Mouse (Mus musculus) fat pad, adult 2 months (tissue): Measurements from ENCODE around the gene Uqcrq.

ENCODE experiments used
- DNase-seq: peaks from one replicate; pipeline ENCODE4 v3.0.0-alpha.2; 2011; ENCODE audit warnings: low read depth, low spot score; ENCODE audit errors: extremely low read depth

The Uqcrq gene

DNA sequence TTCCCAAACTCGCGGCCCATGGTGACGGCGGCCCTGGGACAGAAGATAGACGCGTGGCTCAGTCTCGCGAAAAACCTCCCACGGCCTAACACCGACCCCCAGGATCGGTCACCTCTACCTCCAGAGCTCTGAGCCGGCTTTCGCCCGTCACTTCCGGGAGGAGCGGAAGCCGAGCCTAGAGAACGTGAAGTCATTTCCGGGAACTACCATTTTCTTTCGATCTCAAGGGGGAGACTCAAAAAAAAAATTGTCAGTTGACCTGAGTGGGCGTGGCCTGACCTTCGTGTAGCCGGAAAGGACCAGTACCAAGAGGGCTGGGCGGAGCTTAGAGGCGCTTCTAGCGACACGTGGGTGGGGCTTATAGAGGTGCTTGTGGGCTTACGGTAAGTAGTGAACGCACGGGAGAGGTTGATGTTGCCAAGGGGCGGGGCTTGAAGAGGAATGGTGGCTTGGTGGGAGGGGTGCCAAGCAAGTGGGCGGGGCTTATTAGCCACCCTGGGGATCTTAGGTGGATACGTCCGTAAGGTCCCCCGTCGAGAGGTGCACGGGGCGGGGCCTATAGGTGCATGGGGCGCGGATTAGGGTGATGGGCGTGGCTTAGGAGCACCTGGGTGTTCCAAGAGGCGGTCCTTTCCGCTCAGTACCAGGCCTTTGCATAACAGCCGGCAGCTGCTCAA is at the start of gene Uqcrq, which contains the start of gene Gdf9:
Gene Uqcrq (minus strand): TSS at position 162 of the 677 bp plus-strand sequence.
Gene Gdf9 (plus strand): TSS at position 354 of the 677 bp plus-strand sequence.
- peak; percentile 100 for DNase-seq

- no peak for DNase-seq
Observed at GRCm38 (mm10) chr11:53479783-53480301, 49.2 kb upstream of the Uqcrq start, which contains the start of the genes Gm9945 and Sowaha. Gene Gm9945 (plus strand): TSS chr11:53480166. Gene Sowaha (minus strand): TSS chr11:53480274.

DNA sequence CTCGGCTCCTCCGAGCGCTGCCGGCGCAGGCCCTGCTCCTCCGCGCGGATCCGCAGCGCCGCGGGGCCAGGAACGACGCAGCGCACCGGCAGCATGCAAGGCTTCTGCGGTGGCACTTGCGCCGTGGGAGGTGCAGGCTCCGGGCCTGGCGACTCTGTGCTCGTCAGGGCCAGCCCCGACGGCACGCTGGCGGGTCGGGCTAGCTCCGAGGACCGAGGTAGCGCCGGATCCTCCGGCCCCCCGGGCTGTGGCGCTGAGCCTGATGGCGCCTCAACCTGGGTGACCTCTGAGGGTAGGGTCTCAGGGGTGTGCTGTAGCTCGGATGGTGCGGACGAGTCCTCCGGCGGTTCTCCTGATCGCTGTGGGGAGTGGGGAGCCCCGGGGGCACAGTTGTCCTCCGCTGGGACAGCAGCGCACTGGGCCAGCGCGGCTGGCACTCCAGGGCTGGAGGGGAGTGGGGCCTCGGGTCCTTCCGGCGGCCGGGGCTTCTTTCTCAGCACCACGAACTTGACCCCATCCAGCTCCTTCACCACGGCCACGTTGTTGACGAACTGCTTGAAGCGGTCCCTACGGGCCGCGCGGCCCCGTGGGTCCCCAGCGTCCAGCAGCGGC is 48.6 kb upstream of the Uqcrq start:
- no peak for DNase-seq

- DNase-seq: no peak
Observed at GRCm38 (mm10) chr11:53478383-53479170, 47.9 kb upstream of the Uqcrq start.

- DNase-seq: no peak
Observed at GRCm38 (mm10) chr11:53477833-53478232, 47.2 kb upstream of the Uqcrq start.

GRCm38 (mm10) chr11:53475620-53476019 is 45.0 kb upstream of the Uqcrq start:
- no peak for DNase-seq

DNA sequence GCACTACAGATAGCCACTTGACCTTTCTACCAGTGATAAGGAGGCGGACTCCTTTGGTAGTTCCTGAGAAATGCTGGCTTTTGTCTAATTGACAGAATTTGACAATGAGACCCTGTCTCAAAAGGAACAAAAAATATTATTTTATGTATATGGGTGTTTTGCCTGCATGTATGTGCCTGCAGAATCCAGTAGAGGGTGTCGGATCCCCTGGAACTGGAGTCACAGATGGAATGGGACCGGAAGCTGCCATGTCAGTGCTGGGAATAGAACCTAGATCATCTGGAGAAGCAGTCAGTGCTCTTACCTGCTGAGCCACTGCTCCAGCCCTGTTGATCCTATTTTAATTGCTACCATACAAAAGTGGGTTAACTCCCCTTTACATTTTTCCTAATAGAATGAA is 42.1 kb upstream of the Uqcrq start:
- DNase-seq: no peak

DNA sequence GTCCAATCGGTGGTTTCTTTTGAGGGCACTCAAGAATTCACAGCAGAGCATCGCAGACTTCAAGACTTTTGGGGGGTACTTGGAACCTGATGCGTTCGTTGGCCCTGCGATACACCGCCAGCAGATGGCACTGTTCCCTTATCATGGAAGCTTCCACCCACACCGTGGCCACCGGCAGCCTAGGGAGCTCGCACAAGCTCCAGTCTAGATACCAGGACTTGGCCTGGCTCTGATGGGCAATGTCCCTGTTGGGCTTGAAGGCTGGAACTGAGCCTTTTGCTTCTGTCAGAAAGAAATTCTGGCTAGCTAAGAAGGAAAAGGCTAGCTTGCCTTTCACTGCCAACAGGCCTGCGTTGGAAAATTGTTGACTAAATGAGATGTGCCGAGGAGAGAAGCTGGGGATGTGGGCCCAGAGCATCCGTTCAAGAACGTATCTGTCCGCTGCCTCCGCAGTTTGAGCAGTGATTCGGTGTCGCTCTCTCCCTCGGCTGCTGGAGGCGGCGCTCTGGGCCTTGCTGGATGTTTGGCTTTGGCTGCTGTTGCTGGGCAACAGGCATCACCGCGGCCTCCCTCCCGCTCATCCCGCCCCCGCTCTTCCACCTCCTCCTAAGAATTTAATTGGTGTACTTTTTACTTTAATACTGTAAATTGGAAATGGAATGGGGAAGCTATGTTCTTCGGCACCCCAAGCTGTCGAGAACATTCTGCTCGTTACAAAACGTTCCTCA is 39.5 kb upstream of the Uqcrq start, which contains the start of gene Gm9837:
Gene Gm9837 (minus strand): TSS at position 512 of the 728 bp plus-strand sequence.
- no peak for DNase-seq

GRCm38 (mm10) chr11:53469294-53469967 is 38.8 kb upstream of the Uqcrq start:
- no peak for DNase-seq

DNA sequence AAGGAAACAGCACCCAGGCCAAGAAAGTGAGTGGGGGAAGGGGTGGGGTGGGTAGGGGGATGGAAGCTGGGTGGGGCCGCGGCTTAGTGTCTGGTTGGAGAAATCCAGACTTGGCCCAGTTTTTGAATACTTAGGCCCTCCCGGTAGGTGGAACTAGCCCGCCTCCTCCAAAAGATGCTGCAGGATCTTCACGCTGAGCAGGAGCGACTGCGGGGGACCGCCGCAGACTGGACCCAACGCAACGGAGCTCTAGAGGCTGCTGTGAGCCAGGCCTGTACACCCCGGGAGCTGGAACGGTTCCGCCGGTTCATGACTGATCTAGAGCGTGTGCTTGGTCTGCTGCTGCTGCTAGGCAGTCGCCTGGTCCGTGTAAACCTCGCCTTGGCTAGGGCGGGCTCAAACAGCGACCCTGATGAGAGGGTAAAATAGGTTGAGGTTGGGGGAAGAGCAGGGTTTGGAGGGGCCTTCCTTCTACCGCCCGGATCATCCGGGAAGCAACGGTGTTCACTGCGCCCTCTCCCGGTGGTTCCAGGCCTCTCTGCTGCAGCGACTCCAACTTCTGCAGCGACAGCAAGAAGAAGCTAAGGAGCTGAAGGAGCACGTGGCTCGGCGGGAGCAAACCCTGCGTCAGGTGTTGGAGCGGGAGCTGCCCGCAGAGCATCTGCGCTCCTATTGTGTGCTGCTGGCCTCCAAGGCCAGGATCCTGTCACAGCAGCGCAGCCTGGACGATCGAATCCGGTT is 35.8 kb upstream of the Uqcrq start:
- no peak for DNase-seq

DNA sequence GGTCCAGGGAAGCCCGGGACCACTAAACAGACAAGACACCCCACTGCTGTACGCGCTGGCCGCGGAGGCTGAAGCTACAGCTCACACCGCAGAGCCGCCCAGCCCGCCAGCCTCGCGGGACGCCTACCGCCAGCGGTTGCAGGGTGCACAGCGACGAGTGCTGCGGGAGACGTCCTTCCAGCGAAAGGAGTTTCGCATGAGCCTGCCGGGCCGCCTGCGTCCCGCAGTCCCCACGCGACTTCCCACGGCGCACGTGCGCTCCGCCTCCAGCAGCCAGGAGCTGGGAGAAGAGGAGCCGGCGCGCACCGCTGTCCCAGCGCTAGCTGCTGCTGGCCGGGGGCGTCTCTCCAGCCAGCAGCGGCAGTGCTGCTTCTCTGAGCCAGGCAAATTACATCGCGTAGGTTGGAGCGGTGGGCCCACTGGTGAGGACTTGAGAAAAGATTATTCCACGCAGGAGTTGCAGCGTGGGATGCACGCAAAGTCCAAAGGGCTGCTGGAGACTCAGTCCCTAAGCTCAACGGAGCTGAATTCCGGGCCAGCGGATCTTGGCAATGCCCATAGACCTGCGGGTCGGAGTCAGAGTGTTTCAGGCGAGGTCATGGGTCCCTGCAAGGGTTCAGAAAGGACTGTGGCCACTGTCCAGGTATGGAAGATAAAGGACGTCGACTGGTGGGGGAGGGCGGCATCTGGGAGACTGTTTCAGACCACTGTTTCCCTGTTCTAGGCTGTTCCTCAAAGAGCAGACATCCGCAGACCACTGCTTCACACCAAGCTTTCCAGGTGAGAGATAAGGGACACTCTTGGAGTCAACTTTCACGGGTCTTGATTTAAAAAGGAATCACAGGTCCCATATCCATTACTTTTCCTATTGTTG is 33.2 kb upstream of the Uqcrq start:
- DNase-seq: no peak

DNA sequence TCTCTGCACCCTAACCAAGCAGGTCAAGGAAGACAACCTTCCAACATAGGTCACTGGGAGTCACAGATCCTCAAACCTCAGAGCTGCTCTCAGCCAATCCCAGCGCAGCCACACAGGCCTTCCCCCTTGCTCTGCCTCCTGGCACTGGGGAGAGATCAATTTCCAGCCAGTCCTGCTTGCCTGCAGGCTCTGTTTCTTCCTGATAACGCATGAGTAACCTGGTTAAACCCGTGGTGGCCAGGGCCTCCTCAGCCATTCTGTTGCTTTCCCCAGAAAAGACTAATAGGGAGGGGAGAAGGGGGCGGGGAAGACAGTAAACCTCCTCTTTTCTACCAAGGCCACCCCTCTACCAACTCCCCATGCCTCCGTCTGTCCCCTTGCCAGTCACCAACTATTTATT is 31.1 kb upstream of the Uqcrq start:
- no peak for DNase-seq

- no peak for DNase-seq
Observed at GRCm38 (mm10) chr11:53460192-53460591, 29.6 kb upstream of the Uqcrq start.

DNA sequence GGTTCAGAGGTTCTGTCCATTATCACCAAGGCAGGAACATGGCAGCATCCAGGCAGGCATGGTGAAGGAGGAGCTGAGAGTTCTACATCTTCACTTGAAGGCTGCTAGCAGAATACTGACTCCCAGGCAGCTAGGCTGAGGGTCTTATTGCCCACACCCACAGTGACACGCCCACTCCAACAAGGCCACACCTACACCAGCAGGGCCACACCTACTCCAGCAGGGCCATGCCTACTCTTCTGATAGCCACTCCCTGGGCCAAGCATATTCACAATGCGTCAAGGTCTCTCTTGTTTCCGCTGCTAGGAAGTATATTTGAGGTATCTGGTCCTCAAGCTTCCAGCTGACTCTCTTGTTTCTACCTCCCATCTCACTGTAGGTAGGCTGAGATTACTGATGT is 28.4 kb upstream of the Uqcrq start:
- no peak for DNase-seq

DNA sequence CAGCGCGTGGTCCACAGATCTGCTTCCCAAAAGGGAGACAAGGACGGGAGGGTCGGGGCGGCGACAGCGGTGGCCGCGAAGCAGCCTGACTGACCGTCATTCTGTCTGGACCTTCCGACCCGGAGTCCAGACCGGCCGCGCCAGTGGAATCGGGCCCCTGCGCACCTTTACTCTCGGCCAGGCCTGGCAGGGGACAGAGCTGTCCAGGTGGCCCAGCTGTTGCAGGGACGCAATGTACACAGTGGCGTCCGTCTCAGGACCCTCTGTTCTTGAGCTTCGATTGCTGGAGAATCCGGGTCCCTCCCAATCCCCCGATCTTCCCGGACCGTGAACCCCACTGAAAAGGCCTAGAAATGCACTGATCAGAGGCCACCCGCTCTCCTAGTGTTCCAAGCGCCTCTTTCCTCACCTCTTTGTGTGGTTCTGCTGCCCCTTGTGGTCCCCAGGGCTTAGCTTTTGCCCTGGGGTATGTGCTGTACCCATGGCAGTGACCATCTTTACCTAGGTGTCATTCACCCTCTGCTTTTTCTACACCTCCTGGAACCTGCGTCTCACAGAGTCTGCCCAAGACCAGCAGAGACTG is 26.8 kb upstream of the Uqcrq start:
- DNase-seq: no peak

DNA sequence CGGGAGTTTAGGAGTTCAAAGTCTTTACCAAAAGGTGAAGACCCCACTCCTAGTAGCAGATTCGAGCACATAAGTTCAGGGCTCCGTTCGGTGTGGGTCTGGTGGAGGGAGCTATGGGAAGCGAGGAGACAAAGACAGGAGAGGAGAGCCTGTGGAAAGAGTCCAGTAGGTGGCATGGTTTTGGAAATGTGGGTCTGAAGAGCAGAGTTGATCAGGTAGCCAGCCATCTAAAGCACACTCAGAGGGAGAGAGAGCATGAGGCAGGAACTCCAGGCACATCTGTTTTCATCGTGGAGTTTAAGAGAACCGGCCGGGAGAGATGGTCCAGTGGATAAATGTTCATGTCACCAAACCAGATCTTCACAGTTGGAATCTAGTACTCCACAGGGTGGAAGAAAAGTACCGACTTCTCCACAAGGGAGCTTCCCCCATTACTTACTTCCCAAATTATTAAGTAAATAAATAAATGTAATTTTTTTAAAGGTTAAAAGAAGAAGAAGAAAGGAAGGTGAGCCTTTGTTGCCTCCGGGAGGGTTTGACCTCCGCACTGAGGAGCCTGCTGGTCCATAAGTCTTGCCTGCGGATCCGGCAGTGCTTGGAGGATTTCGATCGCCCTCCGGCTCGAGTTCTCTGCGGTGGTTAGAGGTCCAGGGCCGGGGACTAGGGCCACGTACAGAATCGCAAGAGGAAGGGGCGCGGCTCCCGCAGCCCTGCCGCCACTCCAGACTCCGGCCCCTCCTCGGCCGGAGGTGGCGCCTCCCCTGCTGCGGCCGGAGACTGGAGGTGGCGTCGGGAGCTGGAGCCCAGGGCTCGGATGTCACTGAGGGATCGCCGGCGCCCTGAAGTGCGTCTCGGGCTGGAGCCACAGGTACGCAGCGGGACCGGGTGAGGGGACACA is 26.1 kb upstream of the Uqcrq start, which contains the start of the genes Gm10447 and Shroom1:
Gene Gm10447 (minus strand): TSS at position 637 of the 898 bp plus-strand sequence.
Gene Shroom1 (plus strand): TSS at position 732 of the 898 bp plus-strand sequence.
- DNase-seq: no peak

DNA sequence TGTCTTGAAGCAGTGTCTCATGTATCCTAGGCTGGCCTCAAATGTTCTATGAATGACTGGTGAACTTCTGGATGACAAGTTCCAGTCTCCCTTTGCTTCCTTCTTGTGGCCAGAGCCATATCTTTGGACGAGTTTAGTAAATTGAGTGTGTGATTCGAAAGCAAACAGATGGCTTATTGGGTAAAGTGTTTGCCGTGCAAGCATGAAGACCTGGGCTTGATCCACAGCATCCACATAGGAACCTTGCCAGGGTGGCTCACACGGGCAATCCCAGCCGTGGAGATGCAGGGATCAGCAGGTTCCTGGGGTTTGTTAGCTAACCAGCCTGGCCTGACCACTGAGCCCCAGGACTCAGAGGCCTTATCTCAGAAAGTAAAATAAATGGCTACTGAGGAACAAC is 22.4 kb upstream of the Uqcrq start:
- DNase-seq: no peak
